Mouse (Mus musculus) hindbrain, embryonic 16.5 days (tissue): Measurements from ENCODE around the gene Ppp4r2. TPM values are rescaled to one million over a fixed set of nuclear protein-coding genes. Genes with fewer than 3 reads are reported as not detected.

ENCODE experiments used
- polyA plus RNA-seq: library from polyadenylated mRNA; unstranded; fragments of >200 nt; fragmentation: Nextera tagmentation; extraction: Ambion mirVana; gene quantifications from 2 replicates; pipeline ENCODE4 v1.2.1, GENCODE M21; 2015

Ppp4r2 gene
- polyA plus RNA-seq, 1 experiment from 2014 or later: 12.3 TPM

Other genes starting within 250 kb of the Ppp4r2 start
- gene Shq1, start 162.5 kb upstream of the Ppp4r2 start, polyA plus RNA-seq: 8.9 and 10.1 TPM in 2 replicates
- gene Gxylt2, start 128.9 kb upstream of the Ppp4r2 start, polyA plus RNA-seq: 1.1 and 2.5 TPM in 2 replicates